Mouse (Mus musculus): ENCODE results near the gene Arhgap10.

DNA sequence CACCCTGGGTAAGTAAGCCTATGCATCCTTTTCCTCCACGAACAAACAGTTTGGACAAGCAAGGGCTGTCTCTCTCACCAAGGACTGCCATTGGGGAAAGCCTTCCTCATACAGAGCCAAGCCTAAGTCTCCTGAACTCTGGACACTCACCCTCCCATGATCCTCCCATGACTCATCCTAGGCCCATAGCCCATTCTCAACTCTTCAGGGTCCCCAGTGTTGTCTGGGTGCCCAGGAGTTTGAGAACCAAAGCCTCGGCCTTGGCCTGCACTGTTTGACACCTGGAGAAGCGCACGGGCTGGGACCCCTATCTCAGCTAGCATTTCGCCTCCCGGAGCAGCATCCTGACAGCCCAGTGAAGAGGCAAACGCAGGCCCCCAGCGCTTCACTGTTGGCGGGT is 63.9 kb downstream of the Arhgap10 start:
- TF ChIP-seq GATA1 (IDR thresholded peaks at IDR 0.05; ENCODE audit: borderline replicate concordance, low read length) (no peak), FLI1 (IDR thresholded peaks at IDR 0.05; ENCODE audit: low read length) (no peak)

All from megakaryocyte, embryonic 14.5 days (primary cell).